Mouse (Mus musculus) brain, embryonic 14.5 days (tissue): Measurements from ENCODE around the gene Gale.

ENCODE experiments used
- CTCF ChIP-seq: fragments of 200-500 bp; IDR thresholded peaks from 2 replicates; pipeline ENCODE4 v1.5.1; 2012; ENCODE audit warnings: inconsistent platforms, mild to moderate bottlenecking, moderate library complexity, borderline replicate concordance; ENCODE audit not compliant: insufficient read depth, insufficient read length; ENCODE audit errors: extremely low read depth
- POLR2A ChIP-seq: fragments of 200-500 bp; IDR thresholded peaks from 2 replicates; pipeline ENCODE4 v1.6.1; 2012; ENCODE audit warnings: mild to moderate bottlenecking, inconsistent platforms, borderline replicate concordance; ENCODE audit not compliant: poor library complexity, insufficient read depth, insufficient read length, severe bottlenecking; ENCODE audit errors: extremely low read depth

DNA sequence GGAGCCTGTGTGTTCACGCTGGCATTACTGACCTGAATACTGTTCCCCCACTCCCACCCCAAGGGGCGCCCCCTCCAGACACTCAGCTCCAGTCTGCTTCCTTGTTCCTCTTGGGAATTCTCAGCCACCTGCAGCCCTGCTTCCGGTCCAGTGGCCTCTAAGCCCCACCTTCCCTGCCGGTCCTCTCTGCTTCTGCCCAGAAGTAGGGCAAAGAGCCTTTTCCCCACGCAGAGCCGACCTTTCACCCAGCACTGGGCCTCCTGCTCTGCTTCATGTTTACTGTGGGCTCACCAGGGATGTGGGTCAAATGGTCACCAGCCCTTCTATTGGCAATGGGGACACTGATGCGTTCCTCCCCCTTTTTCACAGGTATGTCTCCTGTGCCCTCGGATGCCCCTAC, 5.2 kb upstream of the Gale start:
- TF ChIP-seq CTCF: no peak
- no peak for TF ChIP-seq POLR2A
